Mouse (Mus musculus) frontal cortex, postnatal 10 days (tissue): ENCODE measurements at regions not wholly inside any gene's neighbourhood (a gene's known extent, or its start where the extent isn't known, plus 50 kb on each side); places are given as distances from the start of the nearest gene placed in this dataset.

Source experiments
- DNase-seq, 2 experiments: peaks; one replicate each; pipeline ENCODE4 v3.0.0; 2022; ENCODE audit warnings: low spot score in 2 of 2, mixed read lengths in 1 of 2

DNA sequence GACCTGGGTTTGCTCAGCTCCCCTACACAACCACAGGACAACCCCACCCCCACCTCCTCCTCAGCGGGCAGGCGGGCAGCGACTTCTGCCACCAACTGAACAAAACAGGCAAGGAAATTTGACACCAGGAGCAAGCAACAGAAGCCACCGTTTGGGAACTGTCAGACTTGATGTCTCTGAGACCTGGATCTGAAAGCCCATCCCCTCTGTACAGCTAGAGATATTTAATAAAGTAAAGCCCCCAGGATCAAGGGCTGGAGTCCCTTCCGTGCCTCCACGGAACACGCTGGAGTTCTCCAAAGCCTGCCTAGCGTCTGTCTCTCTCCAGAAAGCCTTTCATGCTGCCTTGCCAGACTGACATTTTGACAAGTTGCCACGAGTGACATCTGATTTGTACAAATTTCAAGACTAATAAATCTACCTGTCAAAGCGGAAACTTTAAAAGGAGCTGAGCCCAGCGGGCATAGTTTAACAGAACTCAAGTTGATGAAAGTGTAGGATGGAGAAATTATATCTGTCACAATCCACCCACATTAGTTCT is 168.9 kb upstream of the Zfp703 start:
- no peak for DNase-seq

DNA sequence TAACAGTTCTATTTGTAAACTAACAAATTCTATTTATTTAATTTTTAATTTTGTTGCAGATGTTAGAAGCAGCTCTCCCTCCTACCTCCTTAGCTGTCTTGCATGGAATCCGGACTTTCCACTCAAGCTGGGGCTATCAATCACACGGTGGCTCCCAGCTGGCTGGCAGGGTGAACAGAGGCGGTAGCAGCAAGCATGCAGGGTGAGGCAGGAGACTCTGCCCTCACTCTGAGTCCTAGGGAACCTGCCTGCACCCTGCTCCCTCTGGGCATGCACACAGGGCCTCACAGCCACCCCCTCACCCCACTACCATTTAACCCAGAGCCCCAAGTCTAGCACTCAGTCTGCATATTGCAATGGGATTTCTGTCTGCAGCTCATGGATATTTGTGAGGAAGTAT is 168.4 kb upstream of the Zfp703 start:
- DNase-seq, result no peak

- DNase-seq, result no peak
These were observed 167.2 kb upstream of the Zfp703 start for GRCm38 (mm10) chr8:26809943-26810342.

DNA sequence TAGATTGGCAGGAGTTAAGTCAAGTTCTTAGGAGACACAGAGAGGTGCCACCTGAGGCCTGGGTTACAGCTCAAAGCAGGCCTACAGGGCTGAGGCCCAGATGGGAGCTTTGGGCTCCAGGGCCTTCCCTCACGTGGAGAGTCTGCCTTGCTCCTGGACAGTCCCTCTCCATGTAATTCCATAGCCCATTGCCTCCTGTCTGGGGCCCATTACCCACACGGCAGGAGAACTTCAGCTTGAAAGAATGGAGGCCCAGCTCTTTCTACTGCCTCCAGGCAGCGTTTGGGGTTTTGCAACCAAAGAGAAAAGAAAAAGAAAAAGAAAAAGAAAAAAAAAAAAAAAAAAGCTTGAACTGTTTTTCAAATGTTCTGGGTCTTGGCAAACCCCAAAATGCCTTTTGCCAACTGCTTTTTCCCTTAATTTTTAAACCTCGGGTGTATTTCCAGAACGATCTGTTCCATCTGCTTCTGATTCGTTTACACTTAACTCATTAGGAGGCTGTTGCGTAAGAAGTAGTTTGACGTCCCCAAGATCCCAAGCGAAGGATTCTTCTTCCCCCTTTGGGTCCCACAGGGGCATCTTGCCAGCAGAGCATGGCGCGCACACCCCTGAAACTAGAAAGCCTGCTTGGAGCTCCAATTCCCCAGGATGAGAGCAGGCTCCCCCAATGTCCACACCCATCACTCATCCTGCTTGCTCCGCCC is 165.4 kb upstream of the Zfp703 start:
- DNase-seq, result no peak

DNA sequence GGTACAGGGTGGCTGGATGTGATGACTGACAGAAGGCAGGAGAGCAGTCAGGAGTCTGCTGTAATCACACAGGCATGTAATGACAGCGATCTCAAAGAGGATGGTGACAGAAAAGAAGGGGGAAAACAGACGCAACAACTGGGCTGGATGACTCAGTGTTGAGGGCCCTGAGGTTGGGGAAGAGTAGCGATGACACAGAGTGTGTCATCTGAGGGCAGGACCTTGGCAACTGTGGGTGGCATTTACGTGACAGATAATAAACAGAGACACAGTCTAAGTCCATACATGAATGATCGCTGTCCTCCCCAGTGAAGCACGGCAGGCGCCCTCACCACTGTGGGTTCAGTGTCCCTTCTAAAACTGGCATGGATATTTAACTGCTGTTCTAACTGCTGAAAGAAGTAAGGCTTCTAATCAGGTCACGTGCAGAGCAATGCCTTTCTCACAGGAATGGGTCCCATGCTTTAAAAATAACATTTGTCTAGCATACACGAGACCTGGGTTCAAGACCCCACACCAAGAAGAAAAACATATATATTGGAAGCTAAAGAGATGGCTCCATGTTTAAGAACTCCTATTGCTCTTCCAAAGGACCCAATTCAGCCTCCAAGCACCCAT is 163.8 kb upstream of the Zfp703 start:
- DNase-seq, result no peak

DNA sequence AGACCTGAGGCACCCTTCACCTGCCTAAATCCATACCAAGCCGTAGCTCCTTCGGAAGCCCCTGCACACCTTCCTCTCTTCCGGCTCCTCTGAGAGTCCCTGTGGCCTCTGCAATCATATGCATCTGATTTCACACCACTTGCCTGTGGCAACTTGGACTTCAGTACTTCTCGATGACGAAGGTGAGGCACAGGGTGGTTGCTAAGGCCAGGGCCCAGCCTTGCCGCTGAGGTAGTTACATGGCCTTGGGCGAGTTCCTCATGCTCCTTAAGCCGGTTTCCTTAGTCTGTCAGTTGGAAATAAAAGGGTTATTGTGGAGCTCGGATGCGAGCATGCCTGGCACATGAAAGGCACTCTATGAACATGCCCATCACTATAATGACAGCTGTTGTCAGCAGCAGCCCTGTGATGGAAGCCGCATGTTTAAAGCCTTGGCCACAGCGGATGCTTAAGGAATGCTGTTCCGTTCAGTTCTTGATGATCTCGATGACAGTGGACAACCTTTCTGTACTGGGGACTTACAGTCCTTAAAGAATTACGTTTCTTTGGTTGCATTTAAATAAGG is 162.0 kb upstream of the Zfp703 start:
- DNase-seq, result no peak

DNA sequence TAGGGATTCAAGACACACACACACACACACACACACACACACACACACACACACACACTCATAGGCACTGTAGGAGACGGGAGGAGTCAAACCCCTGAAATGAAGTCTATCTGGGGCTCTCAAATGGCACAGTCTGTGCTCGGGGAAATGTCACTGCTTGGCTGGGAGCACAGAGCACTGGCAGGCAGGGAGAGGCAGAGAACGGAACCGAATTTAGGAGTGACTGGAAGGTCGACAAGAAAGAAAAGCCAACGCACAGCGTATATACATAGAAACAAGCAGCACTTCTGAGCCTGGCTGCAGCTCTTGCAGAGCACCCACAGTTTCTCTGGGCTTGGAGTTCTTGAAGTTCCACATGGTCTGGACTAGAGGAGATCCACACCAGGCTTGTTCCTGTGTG is 160.1 kb upstream of the Zfp703 start:
- no peak for DNase-seq

DNA sequence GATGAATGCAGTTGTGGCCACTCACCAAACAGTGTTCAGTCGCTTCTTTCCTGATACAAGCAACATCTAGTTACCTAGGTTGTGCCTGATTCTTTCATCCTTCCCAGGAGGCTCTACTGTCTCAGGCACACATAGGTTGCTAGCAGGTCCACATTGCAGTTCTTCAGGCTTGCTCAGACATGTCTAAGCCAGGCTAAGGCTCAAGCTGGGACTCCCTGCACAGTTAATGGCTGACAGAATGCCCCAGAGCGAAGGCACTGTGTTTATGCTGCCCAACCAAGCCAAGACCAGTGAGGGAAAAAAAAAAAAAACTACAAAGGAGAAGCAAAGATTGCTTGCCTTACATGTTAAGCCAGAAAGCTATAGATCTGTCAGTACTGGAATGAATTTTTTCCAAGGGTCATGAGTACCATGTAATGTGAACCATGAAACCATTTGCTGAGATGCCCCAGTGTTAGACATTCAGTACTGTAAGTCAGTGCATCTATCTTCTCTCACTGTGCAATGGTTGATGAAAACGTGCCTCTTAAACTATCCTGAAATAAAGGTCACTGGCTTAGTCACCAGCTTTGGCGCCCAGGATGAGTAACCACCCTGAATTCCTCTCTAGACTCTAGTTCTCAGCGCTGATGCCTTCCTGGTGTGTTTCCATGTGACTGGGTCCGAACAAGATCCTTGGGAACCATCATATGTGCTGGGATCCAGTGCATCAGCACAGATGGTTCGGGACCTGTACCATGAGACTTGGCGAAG is 152.8 kb upstream of the Zfp703 start:
- no peak for DNase-seq

DNA sequence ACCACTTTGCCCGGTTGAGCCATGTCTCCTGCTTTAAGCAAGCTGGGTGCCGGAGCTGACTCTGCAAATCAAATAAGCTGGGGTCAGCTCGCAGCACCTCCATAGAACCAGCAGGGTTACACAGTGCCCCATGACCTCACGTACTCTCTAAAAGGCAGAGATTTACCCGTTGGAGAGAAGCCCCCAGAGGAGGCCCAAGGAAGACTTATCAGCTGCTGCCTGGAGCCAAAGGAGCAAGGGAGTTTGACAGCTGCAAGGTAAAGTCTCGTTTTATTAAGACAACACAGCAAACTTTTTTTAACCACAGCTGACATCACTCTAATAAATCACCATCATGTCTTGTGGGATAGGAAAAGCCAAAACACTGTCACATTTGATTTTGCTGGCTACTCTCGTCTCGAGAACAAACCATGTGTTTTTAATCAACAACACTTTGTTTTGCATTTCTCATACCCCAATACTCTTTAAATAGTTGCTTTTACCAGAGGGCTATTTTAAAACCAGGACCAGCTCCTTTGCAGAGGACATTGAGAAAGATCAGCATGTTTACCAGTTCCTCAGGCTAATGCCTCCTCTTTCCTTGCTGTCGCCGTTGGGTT is 148.7 kb upstream of the Zfp703 start:
- no peak for DNase-seq

DNA sequence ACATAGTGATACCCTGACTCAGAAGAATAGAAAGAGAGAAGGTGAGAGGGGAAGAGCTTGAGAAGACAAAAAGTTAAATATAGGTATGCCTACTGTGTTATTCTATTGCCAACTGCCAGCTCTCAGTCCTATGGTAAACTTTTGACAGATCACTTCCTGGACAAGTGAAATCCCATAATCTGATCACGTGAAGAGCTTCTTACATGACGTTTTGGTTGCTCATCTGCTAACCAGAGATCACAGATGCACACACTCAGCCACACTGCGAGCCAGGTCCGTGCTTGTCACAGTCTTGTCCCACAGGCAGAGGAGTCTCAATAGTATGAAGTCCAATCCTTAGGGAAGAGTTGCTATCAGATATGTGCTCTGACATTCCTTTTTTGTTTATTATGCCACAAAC is 147.8 kb upstream of the Zfp703 start:
- no peak for DNase-seq

GRCm38 (mm10) chr8:26831148-26831547 is 146.0 kb upstream of the Zfp703 start:
- DNase-seq, result no peak

DNA sequence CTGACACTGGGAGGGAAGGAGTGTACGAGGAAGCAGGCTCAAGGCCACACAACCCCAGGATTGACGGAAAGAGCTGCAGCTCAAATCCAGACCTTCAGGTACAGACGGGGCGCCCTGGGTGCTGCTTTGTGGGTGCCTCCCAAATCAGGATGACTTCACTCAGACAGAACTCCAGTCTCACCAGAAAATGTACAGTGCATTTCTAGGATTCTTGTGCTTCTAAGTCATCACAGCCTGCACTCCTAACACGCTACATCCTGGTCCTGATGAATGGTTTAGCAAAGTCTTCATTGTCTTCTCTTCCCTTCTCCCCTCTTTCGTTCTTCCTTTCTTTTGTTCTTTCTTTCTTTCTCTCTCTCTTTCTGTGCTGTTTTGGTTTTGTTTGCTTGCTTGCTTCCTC is 145.3 kb upstream of the Zfp703 start:
- no peak for DNase-seq

DNA sequence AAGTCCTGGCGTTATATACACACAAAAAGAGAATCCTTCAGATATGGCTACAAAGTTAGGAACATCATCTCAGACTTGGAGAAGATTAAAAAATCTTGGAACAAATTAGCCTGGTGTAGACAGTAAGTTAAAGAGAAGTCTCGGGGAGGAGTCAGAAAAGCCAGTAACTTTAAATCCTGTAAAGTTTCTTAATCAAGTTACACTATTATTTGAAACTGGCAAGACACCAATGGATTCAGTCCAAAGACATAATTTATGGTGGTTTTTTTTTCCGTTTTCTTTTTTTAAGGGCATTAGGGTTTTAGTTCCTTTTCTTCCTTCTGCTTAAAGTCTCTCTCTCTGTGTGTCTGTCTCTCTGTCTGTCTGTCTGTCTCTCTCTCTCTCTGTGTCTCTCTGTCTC is 144.6 kb upstream of the Zfp703 start:
- no peak for DNase-seq

- no peak for DNase-seq
These were observed 143.8 kb upstream of the Zfp703 start for GRCm38 (mm10) chr8:26833297-26833696.

DNA sequence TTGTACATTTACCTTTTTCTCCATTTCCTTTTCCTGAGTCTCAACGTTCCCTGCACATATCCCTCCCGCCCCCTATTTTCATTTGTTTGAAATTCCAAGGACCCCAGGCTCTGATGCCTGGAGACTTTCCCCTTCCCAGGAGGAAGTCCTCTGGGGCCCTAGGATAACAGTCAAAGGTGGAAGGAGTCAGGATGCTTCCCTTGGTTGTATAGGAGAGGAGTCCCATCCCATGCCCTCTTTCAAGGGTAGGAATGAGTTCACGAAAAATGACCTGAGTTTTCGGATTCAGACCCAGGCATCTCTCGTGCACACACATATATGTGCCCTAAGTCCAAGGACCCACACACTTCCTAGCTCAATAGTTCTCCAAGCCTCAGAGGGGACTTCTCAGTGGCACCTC is 143.3 kb upstream of the Zfp703 start:
- DNase-seq, result no peak

- no peak for DNase-seq
These were observed 142.5 kb upstream of the Zfp703 start for GRCm38 (mm10) chr8:26834604-26835003.

DNA sequence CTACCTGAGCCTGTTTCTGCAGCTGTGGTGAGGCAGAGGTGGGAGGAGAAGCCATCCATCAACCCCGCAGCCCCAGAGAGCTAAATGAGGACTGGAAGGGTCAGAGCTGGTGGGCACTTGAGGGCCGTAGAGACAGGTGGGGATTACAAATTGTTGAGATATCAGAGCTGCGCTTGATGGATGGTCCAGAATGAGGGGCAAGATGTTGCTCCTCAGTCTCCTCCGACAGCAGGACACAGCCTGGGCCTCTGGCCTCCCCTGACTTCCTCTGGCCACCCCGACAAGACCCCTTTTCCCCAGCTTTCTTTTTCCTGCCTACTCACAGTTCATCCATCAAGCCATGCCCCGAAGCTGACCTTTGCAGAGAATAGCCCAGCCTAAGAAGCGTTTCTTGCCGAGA is 142.0 kb upstream of the Zfp703 start:
- no peak for DNase-seq

- no peak for DNase-seq
These were observed 141.5 kb upstream of the Zfp703 start for GRCm38 (mm10) chr8:26835616-26836015.

DNA sequence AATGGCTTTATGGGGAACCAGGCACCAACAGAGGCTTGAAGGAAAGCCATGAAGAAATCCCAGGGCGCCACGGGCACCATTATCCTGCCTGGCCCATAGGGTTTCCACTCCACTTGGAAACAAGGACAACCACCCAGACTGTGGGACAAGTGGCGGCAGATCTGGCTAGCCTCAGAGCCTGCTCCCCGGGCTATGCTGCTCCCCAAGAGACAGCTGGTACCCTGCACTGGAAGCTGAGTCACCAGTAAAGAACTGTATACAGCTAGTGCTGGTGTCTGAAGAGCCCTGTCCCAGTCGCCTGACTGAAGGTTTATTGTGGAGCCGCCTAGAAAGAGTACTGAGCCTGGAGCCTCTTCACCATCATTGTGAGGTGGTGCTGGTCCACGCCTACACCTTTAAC is 140.6 kb upstream of the Zfp703 start:
- no peak for DNase-seq

DNA sequence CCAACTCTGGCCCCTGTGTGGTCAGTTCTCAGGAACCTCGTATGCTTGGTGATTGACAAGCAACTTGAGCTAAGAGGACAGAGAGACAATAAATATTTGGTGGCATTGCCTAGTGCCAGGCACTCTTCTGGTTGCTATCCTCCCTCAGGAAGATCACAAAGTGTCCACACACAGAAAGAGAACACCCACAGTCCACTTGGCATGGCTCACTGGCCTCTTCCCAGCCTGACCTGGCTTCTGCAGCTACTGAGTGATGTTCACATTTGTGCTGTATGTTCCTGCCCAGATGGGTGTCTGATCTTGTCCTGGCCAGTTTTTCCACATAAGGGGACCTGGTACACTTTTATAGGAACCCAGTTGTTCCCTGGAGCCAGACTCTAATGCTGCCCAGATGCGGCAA is 136.8 kb upstream of the Zfp703 start:
- no peak for DNase-seq

DNA sequence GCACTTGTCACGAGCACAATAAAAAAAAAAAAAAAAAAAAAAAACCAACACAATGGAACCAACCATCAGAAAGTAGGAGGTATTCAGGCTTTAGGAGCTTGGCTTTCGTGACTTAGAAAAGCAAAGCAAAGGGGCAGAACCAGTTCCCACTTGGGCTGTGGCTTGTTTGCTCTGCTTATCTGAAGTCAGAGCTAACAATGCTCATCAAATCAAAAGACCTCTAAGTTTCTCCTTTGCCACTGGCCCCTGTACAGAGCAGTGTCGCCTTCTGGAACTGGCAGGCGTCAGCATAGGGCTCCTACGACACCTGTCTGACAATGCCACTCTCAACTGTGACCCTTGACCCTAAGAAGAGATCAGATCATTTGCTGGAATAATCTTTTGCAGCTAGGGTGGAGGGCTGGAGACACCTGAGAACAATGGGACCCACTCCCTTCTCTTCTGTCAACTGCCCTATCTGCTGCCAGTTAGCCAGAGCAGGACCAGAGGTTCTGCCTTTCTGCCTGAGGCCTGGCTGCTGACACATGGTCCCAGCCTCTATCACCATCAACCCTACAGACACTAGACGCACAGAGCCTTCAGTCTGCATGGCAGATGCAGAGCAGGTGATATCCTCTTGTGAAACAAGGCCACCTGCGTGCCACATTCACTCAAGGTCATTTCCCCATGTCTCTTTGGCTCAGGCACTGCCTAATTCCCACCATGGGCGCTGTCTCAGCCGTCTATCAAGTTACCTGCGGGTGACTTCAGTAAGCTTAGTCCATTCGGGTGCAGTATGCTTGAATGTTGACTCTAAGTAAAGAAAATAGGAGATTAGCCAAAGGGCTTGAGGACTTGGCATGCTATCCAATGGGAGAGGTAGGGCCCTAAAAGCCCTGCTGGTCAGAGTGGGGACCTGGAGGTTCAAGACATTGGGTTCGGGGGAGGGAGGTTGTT is 136.1 kb upstream of the Zfp703 start:
- DNase-seq, result no peak
